Mouse (Mus musculus): ENCODE measurements around the gene Uhmk1.

GRCm38 (mm10) chr1:170164053-170164614 lies 51.1 kb downstream of the Uhmk1 start:
- no peak for TF ChIP-seq POLR2A (IDR thresholded peaks at IDR 0.05; ENCODE audit: borderline replicate concordance, extremely low read depth, low read depth, low read length)
- no peak for TF ChIP-seq CTCF (IDR thresholded peaks at IDR 0.05; ENCODE audit: insufficient read depth, low read length)

Data from lung, adult 2 months (tissue).